Mouse (Mus musculus) cerebellum, postnatal 14 days (tissue): Measurements from ENCODE around the gene Hoxb4.
A peak's percentile ranks its signal among the peaks of the same experiment; 100 is the strongest.

Experiments
- DNase-seq, 2 experiments: peaks; one replicate each; pipeline ENCODE4 v3.0.0; 2021; ENCODE audit warnings: mixed read lengths in 2 of 2

Gene Hoxb4

DNA sequence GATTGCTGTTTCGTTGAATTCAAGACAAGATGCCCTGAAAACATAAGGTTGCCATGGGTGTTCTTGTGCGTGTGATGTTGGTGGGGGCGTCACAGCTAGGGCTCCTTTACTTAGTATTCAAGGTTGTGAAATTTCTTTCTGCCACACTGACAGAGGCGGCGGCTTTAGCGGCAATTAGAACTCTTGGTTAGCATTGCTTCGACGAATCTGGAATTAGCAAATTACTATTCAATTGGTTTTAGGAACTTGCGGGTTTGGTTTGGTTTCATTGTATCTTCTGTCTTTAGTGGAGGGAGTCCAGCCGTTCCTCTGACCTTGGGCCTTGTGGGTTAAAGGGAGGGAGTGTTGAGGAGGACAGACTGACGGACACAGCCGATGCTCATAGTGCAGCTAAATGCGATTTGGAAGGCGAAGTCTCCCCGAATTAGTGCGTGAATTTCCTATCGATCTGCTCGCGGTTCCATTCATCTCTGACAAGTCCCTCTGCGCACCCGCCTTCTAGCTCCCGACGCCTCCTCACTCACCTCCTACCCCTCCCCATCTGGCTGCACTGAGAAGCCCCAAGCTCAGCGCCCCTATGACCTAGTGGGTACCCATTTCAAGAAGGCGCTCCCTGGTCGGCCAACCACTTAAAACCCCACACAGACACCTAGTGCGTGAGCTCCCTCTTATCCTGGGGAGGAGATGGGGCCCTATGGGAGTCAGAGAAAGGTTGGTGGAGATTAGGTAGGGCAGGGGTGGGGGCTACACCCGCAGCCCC lies at the start of gene Hoxb4:
Gene Hoxb4, plus strand, starts transcription at position 660 of the 760 bp plus-strand sequence.
- no peak for DNase-seq

DNA sequence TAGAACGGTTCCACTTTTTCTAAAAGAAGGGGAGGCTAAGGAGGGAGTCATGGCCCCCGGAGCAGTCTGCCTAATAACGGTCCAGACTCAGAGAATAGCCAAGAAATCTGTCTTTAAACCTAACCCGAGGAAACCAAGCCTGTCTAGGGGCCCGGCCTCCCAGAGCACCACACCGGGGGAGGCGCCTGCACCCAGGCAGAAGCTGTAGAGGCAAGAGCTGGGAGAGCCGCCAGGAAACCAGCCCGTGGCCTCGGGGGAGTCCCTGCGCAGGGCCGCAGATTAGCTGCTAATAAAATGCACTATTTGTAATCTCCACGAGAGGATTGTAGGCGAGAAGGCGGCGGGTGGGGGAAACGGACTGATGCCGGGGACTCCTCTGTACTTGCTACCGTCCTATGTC lies 48.2 kb upstream of the Hoxb4 start:
- no peak for DNase-seq

DNA sequence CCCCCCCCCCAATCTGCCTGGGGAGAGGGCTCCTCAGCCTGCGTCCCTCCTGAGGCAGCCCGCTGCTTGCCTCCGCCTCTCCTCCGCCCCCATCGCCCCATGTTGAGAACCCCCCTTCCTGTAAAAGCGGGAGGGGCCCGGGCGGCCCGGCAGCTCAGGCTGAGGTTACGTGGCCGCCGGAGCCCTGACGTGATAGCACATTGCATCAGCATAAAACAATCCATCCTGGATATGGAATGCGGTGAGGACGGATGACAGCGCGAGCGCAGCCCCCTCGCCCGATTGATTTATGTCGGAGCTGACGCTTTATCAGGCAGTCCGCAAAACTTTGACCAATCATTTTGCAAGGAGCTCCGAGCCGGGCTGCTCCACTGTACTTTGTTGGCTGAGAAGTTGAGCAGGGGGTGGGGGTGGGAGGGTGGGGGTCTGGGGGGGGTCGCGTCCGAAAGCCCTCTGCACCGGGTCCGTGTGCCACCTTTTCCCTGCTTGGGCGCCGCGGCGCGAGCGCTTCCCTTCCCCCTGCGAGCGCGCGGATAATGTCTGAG lies 47.0 kb upstream of the Hoxb4 start, which contains the start of gene Hoxb9:
Gene Hoxb9, plus strand, starts transcription at position 462 of the 545 bp plus-strand sequence.
- no peak for DNase-seq

DNA sequence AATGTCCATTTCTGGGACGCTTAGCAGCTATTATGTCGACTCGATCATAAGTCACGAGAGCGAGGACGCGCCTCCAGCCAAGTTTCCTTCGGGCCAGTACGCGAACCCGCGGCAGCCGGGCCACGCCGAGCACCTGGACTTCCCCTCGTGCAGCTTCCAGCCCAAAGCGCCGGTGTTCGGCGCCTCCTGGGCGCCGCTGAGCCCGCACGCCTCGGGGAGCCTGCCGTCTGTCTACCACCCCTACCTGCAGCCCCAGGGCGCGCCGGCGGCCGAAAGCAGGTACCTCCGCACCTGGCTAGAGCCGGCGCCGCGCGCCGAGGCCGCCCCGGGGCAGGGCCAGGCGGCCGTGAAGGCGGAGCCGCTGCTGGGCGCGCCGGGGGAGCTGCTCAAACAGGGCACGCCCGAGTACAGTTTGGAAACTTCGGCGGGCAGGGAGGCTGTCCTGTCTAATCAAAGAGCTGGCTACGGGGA lies 46.5 kb upstream of the Hoxb4 start:
- no peak for DNase-seq

DNA sequence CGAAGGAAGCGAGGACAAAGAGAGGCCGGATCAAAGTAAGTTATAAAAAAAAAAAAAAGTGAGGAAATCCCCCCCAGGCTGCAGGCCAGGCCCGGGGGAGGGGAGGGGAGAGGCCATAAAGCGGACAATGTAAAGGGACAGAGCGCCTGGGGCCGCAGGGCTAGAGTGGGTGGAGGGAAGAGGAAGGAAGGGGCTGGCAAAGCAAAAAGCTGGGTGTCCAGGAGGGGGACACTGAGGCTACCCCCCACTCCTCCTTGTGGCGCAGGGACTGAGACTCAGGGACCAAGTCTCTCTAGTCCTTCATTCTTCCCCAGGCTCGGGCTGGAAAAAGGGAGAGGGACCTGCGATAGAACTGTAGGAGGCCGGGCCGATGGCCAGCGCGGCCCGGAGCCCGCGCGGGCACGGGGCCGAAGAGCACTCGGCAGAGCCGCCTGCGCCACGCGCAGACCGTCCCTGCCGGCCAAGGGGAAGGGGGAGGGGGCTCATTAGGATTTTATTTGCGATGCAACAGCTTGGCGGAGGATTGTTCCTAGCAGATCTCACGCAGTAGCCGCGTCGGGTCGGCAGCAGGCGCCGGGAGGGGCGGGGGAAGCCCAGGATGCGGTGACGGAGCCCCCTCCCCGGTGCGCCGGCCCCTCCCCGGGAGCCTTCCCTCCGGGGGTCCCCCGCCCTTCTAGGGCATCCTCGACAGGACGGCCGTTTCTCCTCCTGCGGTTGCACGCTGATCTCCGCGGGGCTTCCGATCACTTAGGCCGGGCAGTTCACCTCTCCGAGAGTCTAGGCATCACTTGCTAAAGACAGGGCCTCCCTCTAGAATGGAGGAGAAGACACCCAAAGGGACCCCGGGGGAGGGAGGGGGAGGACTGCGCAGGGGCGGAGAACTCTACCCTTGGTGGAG lies 45.8 kb upstream of the Hoxb4 start:
- DNase-seq: no peak

DNA sequence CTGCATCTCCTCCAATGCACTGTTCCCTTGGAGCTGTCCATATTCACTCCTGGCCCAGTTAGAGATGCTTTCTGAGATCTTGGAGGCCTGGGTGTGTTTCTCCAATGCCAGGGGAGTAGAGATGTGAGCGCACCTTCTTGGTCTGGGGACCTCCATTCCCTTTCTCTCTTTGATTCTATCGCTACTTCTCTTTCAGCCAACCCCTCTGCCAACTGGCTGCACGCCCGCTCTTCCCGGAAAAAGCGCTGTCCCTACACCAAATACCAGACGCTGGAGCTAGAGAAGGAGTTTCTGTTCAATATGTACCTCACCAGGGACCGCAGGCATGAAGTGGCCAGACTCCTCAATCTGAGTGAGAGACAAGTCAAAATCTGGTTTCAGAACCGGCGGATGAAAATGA lies 43.6 kb upstream of the Hoxb4 start:
- DNase-seq: no peak

DNA sequence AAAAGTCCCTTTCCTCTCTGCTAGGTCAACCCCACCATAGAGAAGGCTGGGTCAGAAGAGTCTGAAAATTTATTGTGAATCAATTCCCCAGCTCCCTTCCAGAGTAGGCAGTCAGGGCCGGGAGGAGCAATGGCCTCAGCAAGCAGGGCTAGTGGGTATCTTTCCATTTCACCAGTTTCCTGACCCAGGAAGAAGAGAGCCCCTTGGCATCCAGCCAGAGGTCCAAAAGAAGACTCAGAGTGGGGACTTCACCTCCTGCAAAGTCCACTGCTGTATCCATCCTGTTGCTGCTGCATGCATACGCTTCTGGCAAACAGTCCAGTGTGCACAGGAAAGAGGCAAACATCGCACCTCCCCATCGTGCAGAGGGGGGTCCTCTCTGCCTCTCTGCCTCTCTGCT lies 42.2 kb upstream of the Hoxb4 start:
- DNase-seq: no peak

DNA sequence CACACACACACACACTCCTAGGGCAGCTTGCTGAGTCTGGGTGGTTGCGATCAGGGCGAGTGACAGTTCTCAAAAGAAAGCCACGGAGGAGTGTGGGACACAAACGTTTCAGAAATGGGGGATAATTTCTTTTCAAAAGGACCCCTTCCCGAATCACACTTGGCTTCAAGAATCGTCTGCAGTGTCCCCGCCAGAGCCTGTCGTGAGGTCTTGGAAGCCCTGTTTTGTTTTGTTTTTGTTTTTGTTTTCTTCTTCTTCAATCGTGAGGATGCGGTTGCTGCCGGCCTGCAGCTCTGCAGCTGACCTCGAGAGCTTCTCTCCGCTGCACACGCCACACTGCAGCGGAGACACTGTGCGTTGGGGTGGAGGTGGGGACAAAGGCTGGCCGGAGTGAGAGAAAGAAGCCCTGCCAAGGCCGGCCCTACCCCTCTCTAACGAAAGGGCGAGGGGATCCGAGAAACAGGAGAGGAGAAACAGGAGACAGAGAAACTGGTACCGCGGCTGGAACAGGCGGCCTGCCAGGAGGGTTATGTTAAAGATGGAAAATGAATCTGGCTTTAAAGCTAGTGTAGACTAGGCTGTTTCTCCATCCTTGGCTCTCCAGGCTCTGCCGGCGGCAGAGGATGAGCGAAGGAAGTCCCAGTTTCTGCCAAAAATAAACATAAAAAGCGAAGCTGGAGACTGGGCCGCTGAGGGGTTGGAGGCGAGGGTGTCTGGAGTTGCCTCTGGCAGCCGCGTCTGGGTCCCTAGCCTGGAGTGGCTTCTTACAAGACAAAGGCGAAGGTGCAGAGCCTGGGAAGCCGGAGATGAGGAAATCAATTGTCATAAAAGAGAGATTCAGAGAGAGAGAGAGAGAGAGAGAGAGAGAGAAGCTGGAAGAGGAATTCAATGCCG lies 40.7 kb upstream of the Hoxb4 start:
- DNase-seq: no peak

DNA sequence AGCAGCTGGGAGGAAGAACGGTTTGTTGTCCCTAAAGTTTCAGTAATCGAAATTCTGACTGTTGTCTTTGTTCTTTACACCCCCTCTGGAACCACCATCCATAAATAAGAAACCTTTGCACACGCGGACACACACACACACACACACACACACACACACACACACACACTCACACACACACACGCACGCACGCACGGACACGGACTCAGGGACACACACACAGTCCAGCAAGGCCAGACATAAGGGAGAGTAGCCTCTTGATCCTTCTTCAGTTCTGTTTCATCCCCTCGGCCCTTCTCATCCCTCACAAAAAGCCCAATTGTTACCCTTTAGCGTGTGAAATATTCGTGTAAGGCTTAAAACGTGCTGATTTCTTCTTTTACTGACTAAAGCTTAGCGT lies 39.7 kb upstream of the Hoxb4 start:
- no peak for DNase-seq

DNA sequence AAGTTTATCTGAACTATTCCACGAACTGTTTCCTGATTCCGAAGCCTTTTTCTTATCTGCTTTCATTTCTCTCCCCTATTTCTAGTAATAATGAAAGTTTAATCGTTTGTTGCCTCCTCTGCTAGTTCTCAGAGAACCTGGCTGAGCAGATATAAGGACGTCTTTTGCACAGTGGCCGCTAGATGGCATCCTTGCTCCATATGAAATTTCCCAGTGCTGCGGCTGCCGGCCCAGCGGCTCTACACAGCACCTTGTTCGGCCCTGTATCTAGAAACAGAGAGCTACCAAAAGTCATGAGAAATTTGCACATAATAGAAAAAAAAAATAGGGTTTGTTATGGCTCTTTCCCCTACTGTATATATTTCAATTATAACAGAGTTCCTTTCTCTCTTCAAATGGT lies 39.3 kb upstream of the Hoxb4 start:
- DNase-seq: peak; percentile 92 to 93

DNA sequence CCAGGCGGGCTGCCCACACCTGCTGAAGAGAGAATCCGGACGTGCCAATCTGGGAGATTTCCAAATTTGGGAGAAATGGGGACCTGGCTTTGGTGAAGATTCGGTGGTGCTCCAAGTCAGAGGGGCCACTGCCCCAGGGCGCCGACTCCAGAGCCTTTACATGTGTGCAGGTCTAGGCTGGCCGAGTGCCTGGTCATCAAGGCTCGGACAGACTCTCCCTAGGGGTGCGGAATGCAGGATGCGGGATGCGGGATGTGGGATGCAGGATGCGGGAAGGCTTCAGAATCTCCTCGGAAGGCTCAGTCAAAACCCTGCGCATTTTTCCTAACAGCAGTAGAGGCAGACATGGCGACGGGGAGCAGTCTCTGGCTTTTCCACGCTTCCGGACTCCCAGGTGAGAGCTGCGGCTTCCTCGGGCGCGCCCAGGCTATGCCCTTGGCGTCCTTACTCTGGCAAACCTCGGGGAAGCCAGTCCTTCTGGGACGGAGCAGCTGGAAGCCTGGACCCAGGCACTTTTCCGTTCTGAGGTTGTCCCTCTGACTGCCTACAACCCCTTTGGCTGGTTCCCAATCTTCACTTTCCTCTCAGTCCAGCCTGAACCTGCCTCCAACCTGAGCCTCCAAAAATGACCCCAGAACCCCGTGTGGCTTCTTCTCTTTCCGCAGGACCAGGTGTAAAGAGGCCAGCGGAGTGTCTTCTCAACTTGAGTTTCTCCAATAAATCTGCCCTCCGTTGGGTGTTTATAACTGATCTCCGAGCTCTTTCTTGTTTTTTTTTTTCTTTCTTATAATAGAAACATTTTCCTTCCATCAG lies 38.4 kb upstream of the Hoxb4 start:
- no peak for DNase-seq

DNA sequence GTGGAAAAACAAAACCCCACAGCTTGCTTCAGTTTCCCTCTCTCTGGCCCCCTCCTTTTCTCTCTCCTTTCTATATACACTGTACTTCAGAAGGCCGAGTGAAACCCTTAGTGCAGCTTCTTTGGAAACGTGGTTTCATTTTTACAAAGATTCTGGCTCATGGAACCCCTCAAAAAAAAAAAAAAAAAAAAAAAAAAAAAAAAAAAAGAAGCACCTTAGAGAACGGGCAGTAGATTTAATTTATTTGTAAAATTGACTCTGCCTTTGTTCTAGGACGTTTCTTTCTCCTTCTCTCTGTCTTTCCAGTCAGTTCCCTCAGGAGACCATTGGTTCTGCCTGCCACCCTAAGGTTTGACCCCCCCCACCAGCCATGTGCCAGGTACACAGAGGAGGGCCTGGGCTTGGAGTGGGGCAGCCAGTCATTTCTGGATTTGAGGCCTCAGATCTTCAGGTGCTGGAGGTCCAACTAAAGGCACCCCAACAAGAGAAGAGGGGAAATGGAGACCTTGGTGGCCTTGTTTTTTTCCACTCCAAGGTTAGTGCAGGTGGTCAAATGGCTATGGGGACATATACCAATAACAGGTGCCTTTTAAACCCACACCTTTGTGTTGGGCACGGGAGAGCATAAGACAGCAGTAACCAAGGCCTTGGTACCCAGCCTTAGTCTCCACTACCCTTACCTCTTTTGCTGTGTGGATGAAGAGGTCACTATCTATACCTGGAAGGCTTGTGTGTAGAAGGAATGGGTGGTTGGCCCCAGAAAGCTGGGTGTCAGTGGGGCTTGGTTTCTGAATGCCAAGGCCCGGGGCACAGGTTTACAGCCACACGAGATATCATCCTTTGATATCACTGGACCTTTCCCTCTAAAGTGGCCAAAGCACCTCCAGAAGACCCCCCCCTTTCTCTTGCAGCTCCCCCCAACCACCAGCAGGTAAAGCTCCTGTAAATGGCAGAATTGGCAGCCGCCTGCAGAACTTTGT lies 37.4 kb upstream of the Hoxb4 start:
- DNase-seq: no peak

DNA sequence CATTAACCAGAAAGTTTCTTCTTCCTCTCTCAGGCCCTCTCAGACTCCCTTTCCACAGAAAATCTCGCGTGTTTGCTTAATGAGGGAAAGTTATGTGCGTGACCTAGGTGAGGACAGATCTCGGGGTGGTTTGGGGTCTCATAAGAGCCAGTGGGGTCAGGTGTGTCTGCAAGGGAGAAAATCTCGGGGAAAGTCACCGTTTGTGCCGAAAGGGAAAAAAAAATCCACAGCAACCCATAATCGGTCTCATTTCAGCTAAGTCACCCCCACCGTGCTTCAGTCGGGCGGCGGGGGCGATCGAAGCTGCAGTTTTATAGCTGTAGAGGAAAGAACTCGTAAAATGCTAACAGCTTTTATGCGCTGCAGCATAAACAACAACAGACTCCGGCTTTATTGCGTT lies 36.7 kb upstream of the Hoxb4 start:
- no peak for DNase-seq

DNA sequence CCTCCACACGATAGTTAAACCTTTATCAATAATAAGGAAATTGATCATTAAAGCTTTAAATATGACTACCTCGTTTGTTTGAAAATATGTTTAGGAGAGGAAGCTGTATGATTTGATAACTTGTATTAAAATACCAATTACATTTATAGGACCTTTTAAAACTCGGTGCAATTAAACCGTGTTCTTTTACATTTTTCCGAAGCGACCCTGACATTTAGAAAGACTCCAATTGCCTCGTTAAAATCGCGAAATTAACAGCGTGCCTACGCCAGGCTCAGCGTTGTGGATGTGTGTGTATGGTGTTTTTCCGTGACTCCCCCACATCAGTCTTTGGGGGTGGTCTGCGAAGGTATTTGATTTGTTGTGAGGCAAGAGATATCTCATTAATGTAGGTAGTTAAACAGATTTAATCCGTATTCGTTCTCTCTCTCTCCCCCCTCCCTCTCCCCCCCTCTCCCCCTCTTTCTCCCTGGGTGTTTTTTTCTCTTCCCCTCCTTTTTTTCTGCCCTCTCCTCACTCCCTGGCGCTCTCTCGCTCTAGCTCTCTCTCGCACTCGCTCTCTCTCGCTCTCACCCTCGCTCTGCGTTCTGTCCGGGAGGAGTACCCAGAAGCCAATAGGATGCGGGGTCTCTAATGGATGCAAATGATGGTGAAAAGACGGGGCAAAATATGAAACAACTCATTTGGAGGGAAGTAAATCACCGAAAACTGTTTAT lies 36.1 kb upstream of the Hoxb4 start, which contains the start of gene Hoxb8:
Gene Hoxb8, plus strand, starts transcription at position 51 of the 716 bp plus-strand sequence.
- DNase-seq: no peak

DNA sequence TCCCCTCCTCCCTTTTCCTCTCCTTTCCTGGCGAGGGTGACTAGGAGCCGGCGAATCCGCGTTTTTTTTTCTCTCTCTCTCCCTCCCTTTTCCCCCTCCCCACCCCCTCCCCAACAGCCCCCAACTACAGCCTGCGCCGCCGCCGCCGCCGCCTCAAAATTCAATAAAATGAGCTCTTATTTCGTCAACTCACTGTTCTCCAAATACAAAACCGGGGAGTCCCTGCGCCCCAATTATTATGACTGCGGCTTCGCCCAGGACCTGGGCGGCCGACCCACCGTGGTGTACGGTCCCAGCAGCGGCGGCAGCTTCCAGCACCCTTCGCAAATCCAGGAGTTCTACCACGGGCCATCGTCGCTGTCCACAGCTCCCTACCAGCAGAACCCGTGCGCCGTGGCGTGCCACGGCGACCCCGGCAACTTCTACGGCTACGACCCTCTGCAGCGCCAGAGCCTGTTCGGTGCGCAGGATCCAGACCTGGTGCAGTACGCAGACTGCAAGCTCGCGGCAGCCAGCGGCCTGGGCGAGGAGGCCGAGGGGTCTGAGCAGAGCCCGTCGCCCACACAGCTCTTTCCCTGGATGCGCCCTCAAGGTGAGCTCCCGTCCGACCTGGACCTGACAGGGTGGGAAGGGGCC lies 35.2 kb upstream of the Hoxb4 start:
- no peak for DNase-seq

DNA sequence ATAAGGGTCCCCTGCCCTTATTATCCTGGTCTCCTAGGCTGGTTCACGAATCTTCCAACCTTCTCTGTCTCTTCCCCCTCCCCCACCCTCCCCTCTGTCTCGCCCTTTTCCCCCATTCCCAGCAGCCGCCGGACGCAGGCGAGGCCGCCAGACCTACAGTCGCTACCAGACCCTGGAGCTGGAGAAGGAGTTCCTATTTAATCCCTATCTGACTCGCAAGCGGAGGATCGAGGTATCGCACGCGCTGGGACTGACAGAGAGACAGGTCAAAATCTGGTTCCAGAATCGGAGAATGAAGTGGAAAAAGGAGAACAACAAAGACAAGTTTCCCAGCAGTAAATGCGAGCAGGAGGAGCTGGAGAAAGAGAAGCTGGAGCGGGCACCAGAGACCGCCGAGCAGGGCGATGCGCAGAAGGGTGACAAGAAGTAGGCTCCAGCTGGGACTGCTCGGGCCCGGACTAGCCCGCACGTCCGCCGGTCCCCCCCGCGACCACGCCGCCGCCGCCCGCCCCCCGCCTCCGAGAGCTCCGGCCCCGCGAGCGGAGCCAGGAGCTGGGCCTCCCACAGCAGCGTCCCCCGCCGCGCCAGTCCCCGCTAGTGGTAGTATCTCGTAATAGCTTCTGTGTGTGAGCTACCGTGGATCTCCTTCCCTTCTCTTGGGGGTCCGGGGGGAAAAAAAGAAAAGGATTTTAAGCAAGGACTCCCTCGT lies 33.9 kb upstream of the Hoxb4 start:
- no peak for DNase-seq

DNA sequence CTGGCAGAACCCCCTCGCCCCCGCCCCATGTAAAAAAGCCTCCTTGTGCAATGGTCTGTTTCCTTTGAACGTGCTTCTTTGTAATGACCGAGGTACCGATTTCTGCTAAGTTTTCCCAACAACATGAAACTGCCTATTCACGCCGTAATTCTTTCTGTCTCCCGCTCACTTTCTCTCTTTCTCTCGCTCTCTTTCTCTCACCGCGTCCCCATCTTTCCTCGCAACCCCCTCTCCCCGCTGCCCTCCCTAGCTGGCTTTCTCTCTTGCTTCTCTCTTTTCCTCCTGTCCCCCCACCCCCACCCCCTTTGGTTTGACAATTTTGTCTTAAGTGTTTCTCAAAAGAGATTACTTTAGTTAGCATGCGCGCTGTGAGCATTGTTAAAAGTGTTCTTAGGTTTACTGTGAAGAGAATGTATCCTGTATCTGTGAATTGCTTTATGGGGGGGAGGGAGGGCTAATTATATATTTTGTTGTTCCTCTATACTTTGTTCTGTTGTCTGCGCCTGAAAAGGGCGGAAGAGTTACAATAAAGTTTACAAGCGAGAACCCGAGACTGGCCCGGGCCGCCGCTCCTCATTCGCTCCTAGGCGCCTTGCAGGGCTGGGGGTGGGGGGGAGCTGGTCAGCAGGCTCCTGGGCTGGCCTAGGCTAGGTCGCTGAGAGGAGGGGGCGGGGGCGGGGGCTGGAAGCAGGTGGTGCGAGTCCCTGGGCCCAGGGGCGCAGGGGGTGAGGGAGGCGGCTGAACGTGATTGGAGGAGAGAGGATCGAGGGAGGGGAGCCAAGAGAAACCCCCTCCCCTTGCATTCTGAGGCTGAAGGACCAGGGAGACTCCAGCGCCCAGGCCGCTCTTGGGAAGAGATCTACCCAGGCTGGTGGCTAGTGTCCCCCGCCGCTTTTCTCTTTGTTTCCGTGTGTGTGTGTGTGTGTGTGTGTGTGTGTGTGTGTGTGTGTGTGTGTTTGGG lies 33.0 kb upstream of the Hoxb4 start:
- no peak for DNase-seq
